In genomic region chr2:71493161-71493683, GRCm38 (mm10) we compare ENCODE assay signal across 12 mouse cellular contexts. TPM values are rescaled to one million over a fixed set of nuclear protein-coding genes. Genes with fewer than 3 reads are reported as not detected.
"Had no signal": no experiment of that assay in that cellular context is flagged by ENCODE, and none has a peak within 500 bp of the region (broad histone marks: within the 10 kb centered on the region; RNA-seq: fewer than 3 reads in every experiment).

No protein-coding gene starts in this region.

- H3K9me3 ChIP-seq: limb, embryonic 13.5 days; midbrain, embryonic 12.5 days had no signal

- H3K27me3 ChIP-seq: limb, embryonic 13.5 days; midbrain, embryonic 12.5 days had no signal

- H3K4me3 ChIP-seq: limb, embryonic 13.5 days; midbrain, embryonic 12.5 days had no signal

- H3K36me3 ChIP-seq: limb, embryonic 13.5 days; midbrain, embryonic 12.5 days had no signal

- DNase-seq: kidney, adult 11 months; kidney, adult 9 months; kidney, postnatal 36 days; left cerebral cortex, postnatal 4 days; lung, adult 18-20 months; right cerebral cortex, postnatal 25 days; thymus, postnatal 4 days had no signal

RNA-seq across cellular contexts. Expression of gene Dlx1, which starts 34.7 kb away (rescaled TPM):
- total RNA-seq: liver, adult 2 months had no signal
- polyA plus RNA-seq: kidney, postnatal 0 days; liver, adult 2 months; neural tube, embryonic 14.5 days had no signal

RNA-seq across cellular contexts. Expression of gene Dlx2, which starts 53.3 kb away (rescaled TPM):
- total RNA-seq: liver, adult 2 months had no signal
- polyA plus RNA-seq: kidney, postnatal 0 days; liver, adult 2 months; neural tube, embryonic 14.5 days had no signal
